Mouse (Mus musculus): ENCODE results near the gene Ppp4r1.

- no peak for TF ChIP-seq POLR2A (IDR thresholded peaks at IDR 0.05; ENCODE audit: borderline replicate concordance, extremely low read depth, insufficient read depth, insufficient read length, poor library complexity, severe bottlenecking)
- no peak for TF ChIP-seq CTCF (IDR thresholded peaks at IDR 0.05; ENCODE audit: borderline replicate concordance, extremely low read depth, insufficient read depth, insufficient read length)
Observed at GRCm38 (mm10) chr17:65839541-65840256, 57.3 kb downstream of the Ppp4r1 start.

All from brain, embryonic 14.5 days (tissue).